Mouse (Mus musculus) induced T-regulatory cell, adult 2 months (primary cell): ENCODE data around the gene Irak4.

ENCODE experiments used
- DNase-seq: peaks from one replicate; pipeline ENCODE4 v3.0.0-alpha.2; 2012; ENCODE audit warnings: low read depth

Irak4 gene

DNA sequence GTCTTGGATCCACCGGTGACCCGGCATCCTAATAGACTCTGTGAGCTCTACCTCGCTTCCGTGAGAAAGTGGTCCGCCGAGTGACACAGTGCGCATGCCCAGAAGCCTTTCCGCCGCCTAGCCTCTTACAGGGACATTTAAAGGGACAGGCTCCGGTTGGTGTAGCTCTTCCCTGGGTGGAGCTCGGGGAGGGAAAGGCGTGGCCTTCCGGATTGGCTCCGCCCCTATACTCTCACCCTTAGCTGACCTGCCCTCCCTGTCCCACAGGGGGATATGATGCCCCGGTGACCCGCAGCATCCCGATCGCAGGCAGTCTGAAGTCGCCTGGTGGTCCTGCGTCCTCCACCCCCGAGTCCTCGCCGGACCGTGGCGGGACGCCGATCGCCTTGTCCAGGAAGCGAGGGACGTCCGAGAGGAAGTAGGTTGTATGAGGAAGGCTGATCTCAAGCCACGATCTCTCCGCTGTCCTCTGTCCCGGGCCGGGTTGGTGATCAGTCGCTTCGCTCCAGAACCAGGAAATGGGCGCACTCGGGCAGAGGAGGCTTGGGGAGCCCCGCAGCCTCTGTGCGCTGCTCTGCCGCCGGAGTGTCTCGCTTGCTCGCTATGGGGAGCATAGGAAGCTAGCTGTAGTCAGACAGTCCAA lies at the start of gene Irak4, which contains the start of gene Pus7l:
Irak4 (plus strand) TSS at position 235 of the 643 bp plus-strand sequence.
Pus7l (minus strand) TSS at position 139 of the 643 bp plus-strand sequence.
- DNase-seq, result peak; percentile 97

- peak; percentile 11 for DNase-seq
Measured at GRCm38 (mm10) chr15:94494445-94494844, 49.0 kb upstream of the Irak4 start.

- no peak for DNase-seq
Measured at GRCm38 (mm10) chr15:94495936-94496335, 47.5 kb upstream of the Irak4 start.

DNA sequence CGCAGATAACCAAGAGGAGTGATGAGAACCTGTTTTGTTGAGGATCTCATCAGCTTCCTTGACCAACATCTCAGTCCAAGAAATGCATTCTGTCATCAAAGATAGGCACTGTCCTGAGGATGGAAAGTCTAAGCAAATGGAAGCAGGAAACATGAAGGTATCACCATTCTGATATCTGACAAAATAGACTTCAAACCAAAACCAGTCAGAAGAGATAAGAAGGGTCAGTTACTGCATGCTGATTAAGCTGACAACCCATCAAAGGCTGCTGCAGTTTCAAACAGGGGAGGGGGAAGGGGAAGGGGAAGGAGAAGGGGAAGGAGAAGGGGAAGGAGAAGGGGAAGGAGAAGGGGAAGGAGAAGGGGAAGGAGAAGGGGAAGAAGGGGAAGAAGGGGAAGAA lies 44.2 kb upstream of the Irak4 start:
- no peak for DNase-seq

GRCm38 (mm10) chr15:94503451-94504215 lies 39.8 kb upstream of the Irak4 start:
- DNase-seq, result no peak

GRCm38 (mm10) chr15:94517913-94518491 lies 25.4 kb upstream of the Irak4 start:
- no peak for DNase-seq

DNA sequence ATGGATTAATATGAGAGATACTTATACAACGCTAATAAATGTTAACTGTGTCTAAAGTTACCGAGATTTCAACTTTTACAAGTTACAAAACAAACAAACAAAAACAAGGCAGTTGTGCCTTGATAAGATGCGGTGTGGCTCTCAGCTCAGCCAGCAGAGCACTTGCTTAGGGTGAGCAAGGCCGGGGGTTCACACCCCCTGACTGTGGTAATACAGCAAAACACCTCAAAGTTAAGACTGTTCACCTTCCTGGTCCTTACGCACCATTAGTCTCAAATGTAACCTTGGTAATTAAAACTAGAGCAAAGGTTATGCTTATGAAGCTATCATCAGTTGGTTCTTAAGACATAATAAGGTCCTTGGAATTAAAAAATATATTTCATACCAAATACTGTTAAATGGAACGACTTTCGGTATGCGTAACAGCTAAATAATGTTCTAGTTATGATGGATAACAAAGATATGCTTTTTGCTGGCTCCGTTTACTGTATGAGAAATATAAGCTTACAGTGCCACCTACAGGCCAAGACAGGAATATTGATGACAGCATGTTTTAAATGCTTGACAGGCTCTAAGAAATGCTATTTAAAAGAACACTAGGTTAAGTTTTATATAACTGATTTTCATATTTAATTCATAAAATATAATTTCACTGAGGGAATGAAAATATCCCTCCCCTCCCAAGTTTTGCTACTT lies 23.1 kb upstream of the Irak4 start:
- DNase-seq, result peak; percentile 82

DNA sequence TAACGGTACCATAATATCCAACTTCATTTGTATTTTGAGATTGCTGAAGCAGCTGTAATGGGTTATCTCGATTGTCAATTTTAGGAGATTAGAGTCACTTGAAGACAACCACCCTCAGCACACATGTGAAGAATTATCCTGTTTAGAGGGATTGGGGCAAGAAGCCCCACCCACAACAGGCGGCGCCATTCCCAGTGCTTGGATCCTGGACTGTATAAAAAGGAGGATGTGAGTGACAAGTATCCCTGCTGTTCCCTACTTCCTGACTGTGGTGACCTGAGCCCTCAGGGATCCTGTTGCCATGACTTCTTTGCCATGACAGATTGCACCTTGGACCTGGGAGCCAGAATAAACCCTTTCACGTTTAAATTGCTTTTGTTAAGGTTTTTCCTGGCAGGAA lies 22.5 kb upstream of the Irak4 start:
- no peak for DNase-seq

DNA sequence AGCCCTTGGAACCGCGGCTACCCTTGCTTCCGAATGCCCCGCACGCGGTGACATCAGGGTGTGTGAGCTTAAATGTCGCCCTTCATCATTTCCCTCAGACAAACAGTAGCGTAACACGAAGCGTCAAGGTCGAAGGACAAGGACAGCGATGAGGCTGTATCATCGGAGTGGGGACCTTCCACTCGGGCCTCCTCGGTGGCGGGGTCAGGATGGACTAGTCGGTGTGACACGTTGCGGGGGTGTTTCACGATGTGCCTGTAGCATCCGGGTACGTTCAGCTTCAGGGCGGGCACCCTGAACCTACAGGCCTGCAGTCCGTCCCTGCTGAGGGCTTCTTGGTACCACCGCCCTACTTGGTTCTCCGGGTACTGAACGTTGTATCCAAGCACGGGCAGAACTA lies 20.2 kb upstream of the Irak4 start:
- no peak for DNase-seq

- DNase-seq, result no peak
Measured at GRCm38 (mm10) chr15:94524956-94525355, 18.5 kb upstream of the Irak4 start.

GRCm38 (mm10) chr15:94530519-94530918 lies 12.9 kb upstream of the Irak4 start:
- no peak for DNase-seq

DNA sequence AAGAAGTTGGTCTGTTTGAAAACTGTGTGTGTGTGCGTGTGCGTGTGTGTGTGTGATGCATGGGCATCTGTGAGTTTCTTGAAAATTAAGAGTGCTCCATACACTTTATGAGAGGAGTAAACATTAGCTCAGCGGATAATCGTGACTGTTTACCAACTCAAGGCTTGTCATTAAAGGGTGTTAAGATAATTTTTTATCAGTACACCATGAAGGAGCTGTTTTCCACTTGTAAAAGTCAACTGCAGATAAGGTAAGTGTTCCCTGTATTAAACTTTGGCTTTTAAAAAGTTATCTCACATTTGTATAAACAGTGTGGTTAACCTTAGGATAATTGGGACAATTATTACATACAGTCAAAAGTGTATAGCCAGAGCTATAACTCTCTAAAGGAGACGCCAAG lies 11.1 kb upstream of the Irak4 start:
- DNase-seq, result no peak

DNA sequence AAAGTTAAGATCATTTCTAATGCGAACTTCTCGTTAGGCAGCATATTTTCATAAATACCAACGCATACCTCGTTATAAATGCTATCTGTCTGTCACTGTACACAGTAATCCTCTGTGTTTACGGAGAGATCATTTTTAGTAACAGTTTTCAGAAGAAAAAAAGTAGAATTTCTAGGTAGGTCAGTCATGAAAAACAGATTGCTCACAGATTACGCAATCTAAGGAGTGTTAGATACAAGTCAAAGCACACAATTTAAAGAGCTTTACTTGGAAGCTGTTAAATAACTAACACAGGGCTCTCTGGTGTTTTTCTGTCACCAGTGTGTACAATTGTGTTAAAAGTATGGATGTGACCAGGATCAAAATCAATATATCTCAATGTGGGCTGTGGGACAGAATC lies 10.5 kb upstream of the Irak4 start:
- DNase-seq, result no peak

DNA sequence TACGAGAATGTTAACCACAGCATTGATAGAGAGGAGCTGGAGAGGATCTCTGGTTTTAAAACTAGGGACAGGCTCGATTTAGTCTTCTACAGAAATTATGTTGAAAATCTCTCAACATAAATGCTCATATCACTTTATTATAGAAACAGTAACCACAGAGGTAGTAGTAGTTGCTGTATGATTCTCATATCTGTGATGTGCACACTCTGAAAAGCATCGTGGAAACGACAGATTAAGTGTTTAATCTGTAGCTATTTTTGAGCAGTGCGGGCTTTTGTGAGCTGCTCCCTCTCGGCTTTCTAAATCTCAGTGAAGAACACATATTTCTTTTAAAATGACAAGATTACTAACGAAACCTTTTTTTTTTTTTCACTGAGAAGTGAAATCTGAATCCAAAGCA lies 7.9 kb upstream of the Irak4 start:
- no peak for DNase-seq

DNA sequence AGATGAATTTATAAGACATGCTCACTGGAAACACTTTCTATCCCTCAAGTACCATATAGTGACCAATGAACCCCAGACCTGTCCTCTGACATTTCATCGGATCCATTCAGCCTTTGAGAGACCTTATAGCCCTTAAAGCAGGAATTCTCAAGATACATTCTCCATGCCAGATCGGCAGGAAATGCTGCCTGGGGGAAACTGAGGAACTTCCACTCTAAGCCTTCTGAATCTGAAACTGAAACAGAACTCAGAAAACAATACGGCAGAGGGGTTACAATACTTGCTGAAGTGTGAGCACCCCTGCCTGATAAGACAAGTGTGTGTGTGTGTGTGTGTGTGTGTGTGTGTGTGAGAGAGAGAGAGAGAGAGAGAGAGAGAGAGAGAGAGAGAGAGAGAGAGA lies 4.1 kb upstream of the Irak4 start:
- no peak for DNase-seq

- no peak for DNase-seq
Measured at GRCm38 (mm10) chr15:94542567-94543408, 655 bp upstream of the Irak4 start.

GRCm38 (mm10) chr15:94544052-94544636 lies 701 bp downstream of the Irak4 start:
- DNase-seq, result no peak

- no peak for DNase-seq
Measured at GRCm38 (mm10) chr15:94544844-94545243, 1.4 kb downstream of the Irak4 start.

- no peak for DNase-seq
Measured at GRCm38 (mm10) chr15:94553536-94553935, 10.1 kb downstream of the Irak4 start.

- DNase-seq, result peak; percentile 93
Measured at GRCm38 (mm10) chr15:94557442-94557841, 14.0 kb downstream of the Irak4 start.
